Mouse (Mus musculus) lung, adult 2 months (tissue): ENCODE results near the gene Abca2. TPM values are rescaled to one million over a fixed set of nuclear protein-coding genes. Genes with fewer than 3 reads are reported as not detected.
A peak's percentile ranks its signal among the peaks of the same experiment; 100 is the strongest.

ENCODE experiments used
- DNase-seq: peaks from one replicate; pipeline ENCODE4 v3.0.0; 2022
- H3K4me1 ChIP-seq: fragments of 200-500 bp; 2 replicates; pipeline ENCODE4 v1.6.1; 2011; ENCODE audit warnings: low read length; ENCODE audit not compliant: control insufficient read depth, insufficient read depth
- H3K4me3 ChIP-seq: fragments of 200-500 bp; replicated peaks from 2 replicates; pipeline ENCODE3; 2011; ENCODE audit warnings: low read depth, mild to moderate bottlenecking, control low read depth, low read length; ENCODE audit errors: extremely low read depth
- CTCF ChIP-seq: fragments of 200-500 bp; IDR thresholded peaks from 2 replicates; pipeline ENCODE4 v1.5.1; 2011; ENCODE audit warnings: mild to moderate bottlenecking, low read length, control low read depth; ENCODE audit not compliant: insufficient read depth
- POLR2A ChIP-seq: fragments of 200-500 bp; IDR thresholded peaks from 2 replicates; pipeline ENCODE4 v1.6.1; 2011; ENCODE audit warnings: low read depth, mild to moderate bottlenecking, control low read depth, low read length, borderline replicate concordance; ENCODE audit errors: extremely low read depth
- WGBS: fragments of 180-500 bp; shearing (Covaris S2); methylation state at CpG from one replicate; pipeline ENCODE4 v1.1.7; 2018; 5-methylcytosine and 5-hydroxymethylcytosine counted together
- polyA plus RNA-seq: library from polyadenylated mRNA; depleted of rRNA; stranded (reverse); fragments of >200 nt; gene quantifications from 2 replicates; pipeline ENCODE4 v1.2.3, GENCODE M21; 2012; rRNA removed

Gene Abca2
- polyA plus RNA-seq, 1 experiment, result 61.5 TPM

- no peak for DNase-seq
- Histone ChIP-seq H3K4me3 (no peak overlapping the region), H3K4me1 (no peaks in the 10 kb centered on the region)
- WGBS, result 63% methylated on average over 11 of the region's 11 CpGs
- no peak for TF ChIP-seq POLR2A
- TF ChIP-seq CTCF, result no peak
Measured at GRCm38 (mm10) chr2:25484901-25485647, 56.6 kb downstream of the Abca2 start.

GRCm38 (mm10) chr2:25487965-25488670 lies 59.6 kb downstream of the Abca2 start:
- no peak for TF ChIP-seq CTCF

DNA sequence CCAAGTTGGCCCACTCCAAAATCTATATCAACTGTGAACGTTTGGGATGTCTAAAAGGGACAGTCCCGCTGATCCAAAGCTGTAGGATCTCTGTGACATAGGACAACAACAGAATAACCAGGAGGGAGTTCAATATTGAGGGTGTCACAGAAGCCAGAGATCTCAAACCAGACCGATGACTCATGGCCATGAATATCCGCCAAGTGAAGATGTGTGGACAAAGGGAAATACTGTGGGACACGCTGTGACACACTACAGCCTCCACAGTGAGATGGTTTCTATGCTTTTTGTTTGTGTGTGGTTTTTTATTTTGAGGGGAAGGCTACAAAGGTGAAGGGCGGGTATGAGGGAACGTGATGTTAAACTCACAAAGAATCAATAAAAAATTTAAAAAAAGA lies 60.2 kb downstream of the Abca2 start:
- no peak for DNase-seq
- TF ChIP-seq POLR2A (no peak), CTCF (no peak)
- WGBS, result 71% methylated on average over 7 of the region's 7 CpGs

More at GRCm38 (mm10) chr2:25487965-25488670, 59.6 kb downstream of the Abca2 start:
- 72% methylated on average over 6 of the region's 6 CpGs for WGBS
- Histone ChIP-seq H3K4me3 (no peak overlapping the region), H3K4me1 (no peaks in the 10 kb centered on the region)
- DNase-seq, result no peak

DNA sequence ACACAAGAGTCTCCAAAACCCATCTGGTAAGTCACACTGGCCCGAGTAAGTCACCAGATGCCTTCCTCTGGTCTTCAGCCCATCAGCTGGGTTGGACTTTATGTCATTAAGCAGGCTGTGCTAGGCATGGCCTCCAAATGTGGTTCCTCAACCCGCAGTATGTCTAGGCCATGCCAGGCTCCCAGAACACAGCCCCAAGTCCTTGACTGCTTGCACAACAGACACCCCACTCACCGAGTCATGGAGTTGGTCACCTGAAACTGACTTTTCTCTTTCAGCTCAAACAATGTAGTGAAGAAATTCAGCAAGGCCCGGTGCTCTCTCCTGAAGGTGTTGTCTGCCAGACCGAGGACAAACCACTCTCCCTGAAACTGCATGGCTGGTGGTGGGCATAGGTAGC lies 64.5 kb downstream of the Abca2 start:
- no peak for DNase-seq
- WGBS, result 77% methylated on average over 5 of the region's 5 CpGs
- TF ChIP-seq POLR2A (no peak), CTCF (no peak)
- H3K4me1 ChIP-seq, result no peaks in the 10 kb centered on the region
- H3K4me3 ChIP-seq, result no peak overlapping the region

More for the DNA sequence above, 60.2 kb downstream of the Abca2 start:
- Histone ChIP-seq H3K4me3 (no peak overlapping the region), H3K4me1 (no peaks in the 10 kb centered on the region)

- no peaks in the 10 kb centered on the region for H3K4me1 ChIP-seq
- no peak for TF ChIP-seq POLR2A
- no peak for TF ChIP-seq CTCF
- WGBS, result 81% methylated on average over 5 of the region's 5 CpGs
- no peak within 1 kb of the TSS for H3K4me3 ChIP-seq
- DNase-seq, result no peak
Measured at GRCm38 (mm10) chr2:25493476-25493961, 65.0 kb downstream of the Abca2 start, which contains the start of gene Lcn12. Lcn12 (minus strand) TSS chr2:25493911.

DNA sequence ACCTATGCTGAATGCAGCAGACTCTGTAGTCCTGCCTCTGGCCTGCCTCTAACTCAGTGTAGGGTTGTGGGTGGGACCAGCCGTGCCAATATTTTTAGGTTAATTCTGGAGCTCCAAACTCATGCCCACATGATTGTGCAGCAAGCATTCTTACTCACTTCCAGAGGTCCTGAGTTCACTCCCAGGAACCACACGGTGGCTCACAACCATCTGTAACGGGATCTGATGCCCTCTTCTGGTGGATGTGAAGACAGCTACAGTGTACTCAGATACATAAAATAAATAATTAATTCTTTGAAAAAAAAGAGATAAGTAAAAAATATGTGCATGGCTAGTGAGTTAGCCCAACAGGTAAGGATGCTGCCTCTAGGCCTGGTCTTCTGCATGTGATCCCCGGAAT lies 68.0 kb downstream of the Abca2 start:
- H3K4me3 ChIP-seq, result no peak overlapping the region
- DNase-seq, result no peak
- peaks cover 5% of the 10 kb centered on the region for H3K4me1 ChIP-seq
- TF ChIP-seq POLR2A (no peak), CTCF (0 out of 2 replicates have a peak, but pooled peaks have one; percentile 20)
- WGBS, result 41% methylated on average over 4 of the region's 4 CpGs

Other genes starting within 250 kb of the Abca2 start
- 46.0 and 69.2 TPM in 2 replicates for gene Nrarp, start 247.9 kb upstream of the Abca2 start, polyA plus RNA-seq
- gene Tor4a, start 231.8 kb upstream of the Abca2 start, polyA plus RNA-seq, result 52.8 and 54.9 TPM in 2 replicates
- gene Nelfb, start 217.2 kb upstream of the Abca2 start, polyA plus RNA-seq, result 58.0 and 94.5 TPM in 2 replicates
- not detected in 2 replicates for gene Stpg3, start 214.1 kb upstream of the Abca2 start, polyA plus RNA-seq
- gene Fam166a, start 210.0 kb upstream of the Abca2 start, polyA plus RNA-seq, result 0.17 TPM in 1 of 2 replicates, not detected in the other
- 490 and 623 TPM in 2 replicates for gene Tubb4b, start 204.0 kb upstream of the Abca2 start, polyA plus RNA-seq
- gene Slc34a3, start 194.3 kb upstream of the Abca2 start, polyA plus RNA-seq, result not detected in 2 replicates
- gene Rnf224, start 191.9 kb upstream of the Abca2 start, polyA plus RNA-seq, result 0.76 TPM in 1 of 2 replicates, not detected in the other
- gene Rnf208, start 186.4 kb upstream of the Abca2 start, polyA plus RNA-seq, result 14.1 and 28.6 TPM in 2 replicates
- 120 TPM in 1 of 2 replicates, not detected in the other for gene Cysrt1, start 186.3 kb upstream of the Abca2 start, polyA plus RNA-seq
- 15.0 and 20.9 TPM in 2 replicates for gene AL732309.1, start 181.8 kb upstream of the Abca2 start, polyA plus RNA-seq
- gene Tmem203, start 173.3 kb upstream of the Abca2 start, polyA plus RNA-seq, result 53.5 and 54.5 TPM in 2 replicates
- gene Tprn, start 166.1 kb upstream of the Abca2 start, polyA plus RNA-seq, result 17.4 and 24.3 TPM in 2 replicates
- gene Ssna1, start 156.3 kb upstream of the Abca2 start, polyA plus RNA-seq, result 41.6 and 49.5 TPM in 2 replicates
- 82.1 and 133 TPM in 2 replicates for gene Anapc2, start 156.2 kb upstream of the Abca2 start, polyA plus RNA-seq
- 0.40 TPM in 1 of 2 replicates, not detected in the other for gene Tmem210, start 140.6 kb upstream of the Abca2 start, polyA plus RNA-seq
- gene Lrrc26, start 138.8 kb upstream of the Abca2 start, polyA plus RNA-seq, result 52.8 and 59.6 TPM in 2 replicates
- 0.46 and 0.52 TPM in 2 replicates for gene Grin1, start 109.5 kb upstream of the Abca2 start, polyA plus RNA-seq
- gene Man1b1, start 96.4 kb upstream of the Abca2 start, polyA plus RNA-seq, result 14.4 and 18.1 TPM in 2 replicates
- gene Dpp7, start 72.3 kb upstream of the Abca2 start, polyA plus RNA-seq, result 33.6 and 36.4 TPM in 2 replicates
- 59.5 and 65.3 TPM in 2 replicates for gene Uap1l1, start 63.0 kb upstream of the Abca2 start, polyA plus RNA-seq
- 5.5 and 6.3 TPM in 2 replicates for gene Sapcd2, start 56.4 kb upstream of the Abca2 start, polyA plus RNA-seq
- 18.4 and 18.6 TPM in 2 replicates for gene Entpd2, start 32.8 kb upstream of the Abca2 start, polyA plus RNA-seq
- 166 and 185 TPM in 2 replicates for gene Npdc1, start 29.4 kb upstream of the Abca2 start, polyA plus RNA-seq
- gene Fut7, start 5.4 kb upstream of the Abca2 start, polyA plus RNA-seq, result 2.1 and 3.0 TPM in 2 replicates
- 1,602 and 1,847 TPM in 2 replicates for gene Clic3, start 28.1 kb downstream of the Abca2 start, polyA plus RNA-seq
- gene Paxx, start 32.4 kb downstream of the Abca2 start, polyA plus RNA-seq, result 74.6 and 76.0 TPM in 2 replicates
- gene Ptgds, start 41.3 kb downstream of the Abca2 start, polyA plus RNA-seq, result 0.62 and 0.80 TPM in 2 replicates
- gene Lcn12, start 65.2 kb downstream of the Abca2 start, polyA plus RNA-seq, result not detected in 2 replicates
- gene Fbxw5, start 72.0 kb downstream of the Abca2 start, polyA plus RNA-seq, result 23.1 and 37.4 TPM in 2 replicates
- 2.5 and 2.7 TPM in 2 replicates for gene C8g, start 73.0 kb downstream of the Abca2 start, polyA plus RNA-seq
- gene Traf2, start 118.2 kb downstream of the Abca2 start, polyA plus RNA-seq, result 13.8 and 16.2 TPM in 2 replicates
- 94.0 and 106 TPM in 2 replicates for gene Edf1, start 129.1 kb downstream of the Abca2 start, polyA plus RNA-seq
- gene Mamdc4, start 146.1 kb downstream of the Abca2 start, polyA plus RNA-seq, result 10.2 and 11.5 TPM in 2 replicates
- 32.7 and 59.6 TPM in 2 replicates for gene Phpt1, start 146.5 kb downstream of the Abca2 start, polyA plus RNA-seq
- 0.31 and 0.34 TPM in 2 replicates for gene Ajm1, start 153.1 kb downstream of the Abca2 start, polyA plus RNA-seq
- gene Rabl6, start 179.8 kb downstream of the Abca2 start, polyA plus RNA-seq, result 53.4 and 62.2 TPM in 2 replicates
- not detected in 2 replicates for gene Ccdc183, start 189.0 kb downstream of the Abca2 start, polyA plus RNA-seq
- gene Tmem141, start 193.3 kb downstream of the Abca2 start, polyA plus RNA-seq, result 15.0 and 17.0 TPM in 2 replicates
- gene Fcna, start 199.3 kb downstream of the Abca2 start, polyA plus RNA-seq, result 3.5 and 8.2 TPM in 2 replicates
- not detected in 2 replicates for gene Lcn8, start 224.4 kb downstream of the Abca2 start, polyA plus RNA-seq
- gene Lcn5, start 229.2 kb downstream of the Abca2 start, polyA plus RNA-seq, result not detected in 2 replicates
- gene Lcn6, start 248.1 kb downstream of the Abca2 start, polyA plus RNA-seq, result not detected in 2 replicates